Mouse (Mus musculus) stomach, embryonic 16.5 days (tissue): ENCODE results near the gene Lcor. TPM values are rescaled to one million over a fixed set of nuclear protein-coding genes. Genes with fewer than 3 reads are reported as not detected.

Source experiments
- ATAC-seq: fragments of 200-750 bp; cut with Nextera tagmentation; 2 replicates; pipeline ENCODE4 v1.8.0; 2017; ENCODE audit warnings: moderate number of reproducible peaks, moderate TSS enrichment; ENCODE audit not compliant: insufficient read depth, low FRiP score
- H3K27ac ChIP-seq: fragments of 300-500 bp; sonication (generic); 2 replicates; pipeline ENCODE4 v1.5.1; 2014; ENCODE audit warnings: low read length
- H3K27me3 ChIP-seq: fragments of 300-500 bp; sonication (generic); 2 replicates; pipeline ENCODE4 v1.6.1; 2014; ENCODE audit warnings: low read length, control low read depth, mixed read lengths; ENCODE audit not compliant: control insufficient read depth, insufficient read depth
- H3K36me3 ChIP-seq: fragments of 300-500 bp; sonication (generic); 2 replicates; pipeline ENCODE4 v1.6.1; 2014; ENCODE audit warnings: low read length; ENCODE audit not compliant: control insufficient read depth, insufficient read depth
- H3K4me1 ChIP-seq: fragments of 300-500 bp; sonication (generic); 2 replicates; pipeline ENCODE4 v1.6.1; 2014; ENCODE audit warnings: low read length, control low read depth, mixed read lengths; ENCODE audit not compliant: control insufficient read depth, insufficient read depth
- H3K4me2 ChIP-seq: fragments of 300-500 bp; sonication (generic); 2 replicates; pipeline ENCODE4 v1.6.1; 2014; ENCODE audit warnings: low read depth, low read length, mixed read lengths
- H3K4me3 ChIP-seq: fragments of 300-500 bp; sonication (generic); replicated peaks from 2 replicates; pipeline ENCODE4 v1.5.1; 2014; ENCODE audit warnings: mild to moderate bottlenecking, low read length
- H3K9ac ChIP-seq: fragments of 300-500 bp; sonication (generic); 2 replicates; pipeline ENCODE4 v1.6.1; 2014; ENCODE audit warnings: low read length
- H3K9me3 ChIP-seq: fragments of 300-500 bp; sonication (generic); replicated peaks from 2 replicates; pipeline ENCODE4 v1.6.1; 2016; ENCODE audit warnings: low read length, control low read depth; ENCODE audit not compliant: control insufficient read depth
- WGBS: fragments of 180-500 bp; shearing (Covaris S2); extraction: QIAGEN DNeasy Blood & Tissue Kit; methylation state at CpG from one replicate; pipeline ENCODE4 v1.1.7; 2014; 5-methylcytosine and 5-hydroxymethylcytosine counted together
- polyA plus RNA-seq: library from polyadenylated mRNA; unstranded; fragments of >200 nt; fragmentation: Nextera tagmentation; extraction: Ambion mirVana; gene quantifications from 2 replicates; pipeline ENCODE4 v1.2.1, GENCODE M21; 2015

The Lcor gene
- polyA plus RNA-seq, 1 experiment from 2014 or later: 17.3 TPM

GRCm38 (mm10) chr19:41519121-41519520 is 36.7 kb downstream of the Lcor start:
- H3K4me2 ChIP-seq: no peak overlapping the region
- H3K36me3 ChIP-seq: no peaks in the 10 kb centered on the region
- no peak overlapping the region for H3K9ac ChIP-seq
- no peaks in the 10 kb centered on the region for H3K27me3 ChIP-seq
- H3K27ac ChIP-seq: no peak overlapping the region
- peaks cover 4% of the 10 kb centered on the region; the same call in 1 of the 2 replicates for H3K4me1 ChIP-seq
- H3K4me3 ChIP-seq: no peak overlapping the region
- no peak for ATAC-seq
- H3K9me3 ChIP-seq: no peaks in the 10 kb centered on the region
- 77% methylated on average over 6 of the region's 6 CpGs for WGBS

- no peaks in the 10 kb centered on the region for H3K36me3 ChIP-seq
- WGBS: 66% methylated on average over 2 of the region's 2 CpGs
- no peak overlapping the region for H3K9ac ChIP-seq
- H3K4me3 ChIP-seq: no peak overlapping the region
- no peak for ATAC-seq
- no peak overlapping the region for H3K27ac ChIP-seq
- H3K9me3 ChIP-seq: no peaks in the 10 kb centered on the region
- H3K4me2 ChIP-seq: no peak overlapping the region
- H3K27me3 ChIP-seq: no peaks in the 10 kb centered on the region
- H3K4me1 ChIP-seq: peaks cover 4% of the 10 kb centered on the region; the same call in 1 of the 2 replicates
These were observed 39.8 kb downstream of the Lcor start for GRCm38 (mm10) chr19:41522246-41522645.

GRCm38 (mm10) chr19:41523798-41524563 is 41.5 kb downstream of the Lcor start:
- no peak overlapping the region for H3K9ac ChIP-seq
- no peaks in the 10 kb centered on the region for H3K36me3 ChIP-seq
- H3K4me2 ChIP-seq: no peak overlapping the region
- no peaks in the 10 kb centered on the region for H3K27me3 ChIP-seq
- H3K4me3 ChIP-seq: no peak overlapping the region
- no peaks in the 10 kb centered on the region for H3K9me3 ChIP-seq
- ATAC-seq: no peak
- 65% methylated on average over 3 of the region's 3 CpGs for WGBS
- peaks cover 4% of the 10 kb centered on the region; the same call in 1 of the 2 replicates for H3K4me1 ChIP-seq
- no peak overlapping the region for H3K27ac ChIP-seq

- H3K9ac ChIP-seq: no peak overlapping the region
- ATAC-seq: no peak
- H3K9me3 ChIP-seq: no peaks in the 10 kb centered on the region
- no peaks in the 10 kb centered on the region for H3K36me3 ChIP-seq
- no peak overlapping the region for H3K4me2 ChIP-seq
- WGBS: 88% methylated on average over 3 of the region's 3 CpGs
- H3K27me3 ChIP-seq: no peaks in the 10 kb centered on the region
- no peaks in the 10 kb centered on the region for H3K4me1 ChIP-seq
- no peak overlapping the region for H3K27ac ChIP-seq
- no peak overlapping the region for H3K4me3 ChIP-seq
These were observed 46.7 kb downstream of the Lcor start for GRCm38 (mm10) chr19:41529169-41529568.

- Histone ChIP-seq H3K4me3 (no peak overlapping the region), H3K9ac (no peak overlapping the region), H3K27ac (no peak overlapping the region), H3K27me3 (no peaks in the 10 kb centered on the region), H3K9me3 (no peaks in the 10 kb centered on the region), H3K4me2 (no peak overlapping the region), H3K36me3 (no peaks in the 10 kb centered on the region; the same call in 1 of the 2 replicates), H3K4me1 (no peaks in the 10 kb centered on the region)
- WGBS: over 99% methylated on average over 3 of the region's 3 CpGs
- no peak for ATAC-seq
These were observed 51.6 kb downstream of the Lcor start for GRCm38 (mm10) chr19:41534021-41534420.

GRCm38 (mm10) chr19:41556981-41557380 is 74.5 kb downstream of the Lcor start:
- Histone ChIP-seq H3K27ac (no peak overlapping the region), H3K4me3 (no peak overlapping the region), H3K27me3 (no peaks in the 10 kb centered on the region), H3K9me3 (no peaks in the 10 kb centered on the region), H3K4me1 (no peaks in the 10 kb centered on the region), H3K36me3 (peaks cover 6% of the 10 kb centered on the region; the same call in 1 of the 2 replicates), H3K9ac (no peak overlapping the region), H3K4me2 (no peak overlapping the region)
- 73% methylated on average over 4 of the region's 4 CpGs for WGBS
- ATAC-seq: no peak

- Histone ChIP-seq H3K9ac (no peak overlapping the region), H3K36me3 (peaks cover 6% of the 10 kb centered on the region; the same call in 1 of the 2 replicates), H3K4me3 (no peak overlapping the region), H3K27me3 (no peaks in the 10 kb centered on the region), H3K9me3 (no peaks in the 10 kb centered on the region), H3K4me2 (no peak overlapping the region), H3K4me1 (no peaks in the 10 kb centered on the region), H3K27ac (no peak overlapping the region)
- 52% methylated on average over 4 of the region's 4 CpGs for WGBS
- no peak for ATAC-seq
These were observed 75.1 kb downstream of the Lcor start for GRCm38 (mm10) chr19:41557491-41557890.

GRCm38 (mm10) chr19:41558891-41559486 is 76.6 kb downstream of the Lcor start:
- no peak for ATAC-seq
- H3K36me3 ChIP-seq: peaks cover 6% of the 10 kb centered on the region; the same call in 1 of the 2 replicates
- no peak overlapping the region for H3K9ac ChIP-seq
- 89% methylated on average over 9 of the region's 9 CpGs for WGBS
- H3K27me3 ChIP-seq: no peaks in the 10 kb centered on the region
- no peak overlapping the region for H3K4me2 ChIP-seq
- no peaks in the 10 kb centered on the region for H3K9me3 ChIP-seq
- H3K4me1 ChIP-seq: no peaks in the 10 kb centered on the region
- no peak overlapping the region for H3K27ac ChIP-seq
- H3K4me3 ChIP-seq: no peak overlapping the region

- Histone ChIP-seq H3K9ac (no peak overlapping the region), H3K9me3 (no peaks in the 10 kb centered on the region), H3K4me2 (no peak overlapping the region), H3K4me1 (no peaks in the 10 kb centered on the region), H3K4me3 (no peak overlapping the region), H3K36me3 (peaks cover 6% of the 10 kb centered on the region; the same call in 1 of the 2 replicates), H3K27me3 (no peaks in the 10 kb centered on the region), H3K27ac (no peak overlapping the region)
- WGBS: 84% methylated on average over 3 of the region's 3 CpGs
- ATAC-seq: no peak
These were observed 78.4 kb downstream of the Lcor start for GRCm38 (mm10) chr19:41560856-41561255.
